Mouse (Mus musculus): ENCODE results near the gene Ptges. TPM values are rescaled to one million over a fixed set of nuclear protein-coding genes. Genes with fewer than 3 reads are reported as not detected.

Gene Ptges
- total and polyA plus RNA-seq, 3 experiments = not detected

GRCm38 (mm10) chr2:30906641-30907040, 23.0 kb downstream of the Ptges start:
- DNase-seq (ENCODE audit: low read depth, low spot score) = no peak
- Histone ChIP-seq H3K27me3 (ENCODE audit: control insufficient read depth in 1 of 2, insufficient read depth in 2 of 2, low read length in 2 of 2) (peaks cover 0 to 2% of the 10 kb centered on the region in 2 experiments; a peak in 2 of 4 replicates), H3K4me3 (ENCODE audit: control insufficient read depth in 1 of 2, insufficient read depth in 1 of 2, low read depth in 2 of 2, low read length in 2 of 2) (no peak overlapping the region), H3K27ac (ENCODE audit: control insufficient read depth, low read depth, low read length) (no peak overlapping the region), H3K79me2 (ENCODE audit: control insufficient read depth, insufficient read depth, low read length, poor library complexity) (no peaks in the 10 kb centered on the region), H3K9ac (ENCODE audit: control insufficient read depth, low read depth, low read length, poor library complexity, severe bottlenecking) (no peak overlapping the region), H3K36me3 (ENCODE audit: control insufficient read depth in 1 of 2, insufficient read depth in 2 of 2, low read length in 2 of 2) (no peaks in the 10 kb centered on the region), H3K4me1 (ENCODE audit: control insufficient read depth in 1 of 2, insufficient read depth in 2 of 2, low read length in 2 of 2) (no peaks in the 10 kb centered on the region), H3K9me3 (replicated peaks; ENCODE audit: insufficient read depth, low read length) (no peaks in the 10 kb centered on the region)
- TF ChIP-seq KAT2A (conservative IDR thresholded peaks at IDR 0.05; ENCODE audit: low read depth, low read length) (no peak), MAFK (IDR thresholded peaks at IDR 0.05; ENCODE audit: borderline replicate concordance, low read depth, low read length) (no peak), UBTF (IDR thresholded peaks at IDR 0.05; ENCODE audit: borderline replicate concordance, insufficient read depth, low read depth, low read length) (no peak), TAL1 (IDR thresholded peaks at IDR 0.05; ENCODE audit: low read length) (no peak)

DNA sequence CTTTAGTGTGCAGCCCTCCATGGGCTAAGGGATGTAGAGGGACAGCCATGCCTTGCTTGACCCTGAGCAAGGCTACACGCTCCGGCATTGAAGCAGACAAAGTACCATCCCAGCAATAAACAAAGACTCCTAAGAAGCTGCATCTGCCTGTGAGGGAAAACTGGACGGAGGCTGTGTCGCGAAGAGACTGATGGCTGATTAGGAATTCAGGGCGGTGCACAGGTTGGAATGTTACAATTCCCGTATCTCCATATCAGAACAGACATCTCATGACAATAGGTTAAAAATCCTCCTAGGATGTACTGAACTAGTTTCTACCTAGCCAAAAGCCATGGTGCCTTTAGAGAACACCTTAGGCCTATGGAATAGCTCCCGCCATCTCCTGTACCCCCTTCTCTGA, 23.8 kb downstream of the Ptges start:
- H3K4me1 ChIP-seq (ENCODE audit: control insufficient read depth in 1 of 2, insufficient read depth in 2 of 2, low read length in 2 of 2) = no peaks in the 10 kb centered on the region
- DNase-seq (ENCODE audit: low read depth, low spot score) = no peak
- no peaks in the 10 kb centered on the region for H3K36me3 ChIP-seq (ENCODE audit: control insufficient read depth in 1 of 2, insufficient read depth in 2 of 2, low read length in 2 of 2)
- H3K27ac ChIP-seq (ENCODE audit: control insufficient read depth, low read depth, low read length) = no peak overlapping the region
- peaks cover 0 to 3% of the 10 kb centered on the region in 2 experiments; a peak in 2 of 4 replicates for H3K27me3 ChIP-seq (ENCODE audit: control insufficient read depth in 1 of 2, insufficient read depth in 2 of 2, low read length in 2 of 2)
- H3K4me3 ChIP-seq (ENCODE audit: control insufficient read depth in 1 of 2, insufficient read depth in 1 of 2, low read depth in 2 of 2, low read length in 2 of 2) = no peak overlapping the region
- TF ChIP-seq SMC3 (IDR thresholded peaks at IDR 0.05; ENCODE audit: low read depth, low read length) = no peak
- TF ChIP-seq SIN3A (IDR thresholded peaks at IDR 0.05; ENCODE audit: low read length) = no peak
- TF ChIP-seq CHD2 (IDR thresholded peaks at IDR 0.05; ENCODE audit: low read length) = no peak
- no peak for TF ChIP-seq ZC3H11A (IDR thresholded peaks at IDR 0.05; ENCODE audit: low read depth, low read length)
- no peak for TF ChIP-seq TCF12 (IDR thresholded peaks at IDR 0.05; ENCODE audit: low read depth, low read length)
- TF ChIP-seq NELFE (IDR thresholded peaks at IDR 0.05; ENCODE audit: low read depth, low read length) = no peak
- no peak for TF ChIP-seq USF1 (IDR thresholded peaks at IDR 0.05; ENCODE audit: low read depth, low read length)
- TF ChIP-seq TAL1 (IDR thresholded peaks at IDR 0.05; ENCODE audit: low read length) = no peak
- TF ChIP-seq RCOR1 (IDR thresholded peaks at IDR 0.05; ENCODE audit: low read depth, low read length) = no peak
- no peak for TF ChIP-seq ZMIZ1 (IDR thresholded peaks at IDR 0.05; ENCODE audit: low read depth, low read length)
- TF ChIP-seq TBP (IDR thresholded peaks at IDR 0.05; ENCODE audit: low read depth, low read length) = no peak
- no peak for TF ChIP-seq EP300 (IDR thresholded peaks at IDR 0.05; ENCODE audit: low read depth in 1 of 2, low read length in 2 of 2)
- no peak for TF ChIP-seq ELF1 (IDR thresholded peaks at IDR 0.05; ENCODE audit: low read depth, low read length)
- TF ChIP-seq E2F4 (IDR thresholded peaks at IDR 0.05; ENCODE audit: borderline replicate concordance, low read depth, low read length) = no peak
- no peak overlapping the region for H3K9ac ChIP-seq (ENCODE audit: control insufficient read depth, low read depth, low read length, poor library complexity, severe bottlenecking)
- no peaks in the 10 kb centered on the region for H3K9me3 ChIP-seq (replicated peaks; ENCODE audit: insufficient read depth, low read length)
- H3K79me2 ChIP-seq (ENCODE audit: control insufficient read depth, insufficient read depth, low read length, poor library complexity) = no peaks in the 10 kb centered on the region
